Mouse (Mus musculus): ENCODE data around the gene Prex1.
A peak's percentile ranks its signal among the peaks of the same experiment; 100 is the strongest.

Gene Prex1

DNA sequence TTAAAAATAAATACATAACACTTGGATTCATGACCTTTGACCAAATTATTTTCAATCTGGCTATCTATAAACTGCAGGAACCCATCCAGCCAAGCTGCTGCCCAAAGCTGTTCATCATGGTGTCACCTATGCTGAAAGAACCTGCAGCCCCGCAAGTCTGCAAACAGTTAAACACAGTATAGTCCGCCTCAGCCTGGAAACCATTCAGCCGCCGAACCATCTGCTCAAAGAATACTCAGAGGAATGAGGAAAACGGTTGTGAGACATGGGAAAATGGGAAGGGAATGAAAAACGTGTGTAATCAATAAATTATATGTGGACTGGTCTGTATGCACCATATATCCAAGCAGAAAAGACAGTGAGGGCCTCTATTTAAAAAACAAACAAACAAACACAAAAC lies 13.3 kb upstream of the Prex1 start:
- DNase-seq (ENCODE audit: low spot score in 2 of 2), result no peak

DNA sequence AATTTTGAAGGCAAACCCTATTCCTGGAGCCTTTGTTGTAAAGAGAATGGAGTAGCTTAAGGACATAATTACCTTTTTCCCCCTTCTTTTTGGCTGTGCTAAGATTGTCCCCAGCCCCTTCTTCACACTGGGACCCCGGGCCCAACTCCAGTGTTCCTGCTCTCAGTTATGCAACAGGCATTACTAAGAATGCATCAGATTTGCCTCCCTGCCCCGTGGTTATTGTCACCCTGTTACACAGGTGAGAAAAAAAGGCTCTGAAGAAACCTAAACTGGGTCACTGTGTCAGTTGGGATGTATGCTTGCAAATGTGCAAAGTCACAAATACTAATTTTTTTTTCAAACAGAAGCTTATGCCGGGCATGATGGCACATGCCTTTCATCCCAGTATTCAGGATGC lies 6.8 kb upstream of the Prex1 start:
- no peak for DNase-seq (ENCODE audit: low spot score in 2 of 2)

DNA sequence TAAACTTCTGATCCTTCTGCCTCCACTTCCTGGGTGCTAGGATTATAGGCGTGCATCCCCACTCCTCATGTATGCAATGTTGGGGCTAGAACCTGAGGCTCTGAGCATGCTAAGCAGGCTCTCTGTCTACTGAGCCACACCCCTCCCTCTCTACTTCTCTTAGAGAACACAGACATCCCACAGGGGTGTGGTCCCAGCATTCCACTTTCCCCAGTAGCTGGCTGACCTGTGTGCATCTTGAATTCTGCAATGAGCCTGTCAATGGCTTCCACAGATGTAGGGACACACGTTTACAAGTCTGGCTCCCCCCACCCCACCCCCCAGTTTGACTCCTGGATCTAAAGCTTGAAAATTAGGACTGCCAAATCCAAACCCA lies 6.3 kb upstream of the Prex1 start:
- no peak for DNase-seq (ENCODE audit: low spot score in 2 of 2)

DNA sequence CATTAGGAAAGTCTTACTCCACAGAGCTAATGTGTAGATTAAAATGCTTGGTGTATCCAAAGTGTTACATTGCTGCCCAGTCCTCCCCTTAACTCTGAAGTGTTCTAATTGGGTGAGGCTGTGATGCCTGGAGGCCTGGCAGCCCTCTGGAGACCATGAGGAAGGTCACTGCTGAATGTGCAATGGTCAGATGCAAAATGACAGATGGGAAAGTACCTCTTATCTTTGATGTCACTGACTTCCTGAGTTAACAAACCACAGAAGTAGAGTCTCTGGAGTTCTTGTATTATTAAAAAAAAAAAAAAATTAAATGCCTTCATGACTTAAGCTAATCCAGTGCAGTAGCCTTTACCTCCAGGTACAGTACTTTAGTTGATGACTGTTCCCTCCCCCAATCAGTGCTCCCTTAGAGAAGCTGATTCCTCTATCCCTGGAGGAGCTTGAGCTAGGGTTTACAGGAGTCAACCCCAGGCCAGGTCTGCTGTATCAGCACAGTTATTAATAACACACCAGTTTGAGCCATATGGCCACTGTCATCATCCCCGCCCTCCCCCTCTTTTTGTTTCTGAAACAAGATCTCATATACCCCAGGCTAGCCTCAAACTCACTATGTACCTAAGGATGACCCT lies 5.8 kb upstream of the Prex1 start:
- peak in 1 of 2 experiments; percentile 65 for DNase-seq (ENCODE audit: low spot score in 2 of 2)

DNA sequence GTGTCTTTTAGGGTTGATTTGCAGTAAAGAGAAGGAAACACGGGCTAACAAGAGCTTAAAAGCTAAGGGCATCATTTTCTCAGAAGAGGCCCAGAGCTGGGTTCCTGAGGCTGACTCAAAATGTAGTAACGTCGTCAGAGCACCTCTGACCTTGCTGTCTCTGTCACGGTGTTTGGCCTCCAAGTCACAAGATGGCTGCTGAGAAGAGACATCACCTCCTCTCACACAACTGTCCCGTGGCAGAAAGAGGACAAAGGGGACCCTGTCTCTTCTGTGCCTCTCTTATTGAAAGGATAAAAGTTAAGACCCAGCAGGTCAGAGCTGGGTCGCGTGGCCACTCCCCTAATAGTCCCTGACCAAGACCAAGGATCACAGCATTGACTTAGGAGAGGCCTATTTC lies 2.4 kb upstream of the Prex1 start:
- DNase-seq (ENCODE audit: low spot score in 2 of 2), result no peak

DNA sequence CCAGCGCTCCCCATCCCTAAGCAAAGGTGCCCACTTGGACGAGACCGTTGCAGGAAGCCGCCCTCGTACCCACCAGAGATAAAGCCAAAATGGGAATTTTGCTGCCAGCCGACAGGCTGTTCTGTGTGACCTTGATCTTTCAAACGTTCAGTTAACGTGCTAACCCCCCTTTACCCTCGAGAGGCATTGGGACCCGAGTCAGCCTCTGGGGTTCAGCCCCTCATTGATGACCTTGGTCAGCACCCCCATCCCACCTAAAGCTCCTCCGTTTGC lies 731 bp upstream of the Prex1 start:
- no peak for DNase-seq (ENCODE audit: low spot score in 2 of 2)

DNA sequence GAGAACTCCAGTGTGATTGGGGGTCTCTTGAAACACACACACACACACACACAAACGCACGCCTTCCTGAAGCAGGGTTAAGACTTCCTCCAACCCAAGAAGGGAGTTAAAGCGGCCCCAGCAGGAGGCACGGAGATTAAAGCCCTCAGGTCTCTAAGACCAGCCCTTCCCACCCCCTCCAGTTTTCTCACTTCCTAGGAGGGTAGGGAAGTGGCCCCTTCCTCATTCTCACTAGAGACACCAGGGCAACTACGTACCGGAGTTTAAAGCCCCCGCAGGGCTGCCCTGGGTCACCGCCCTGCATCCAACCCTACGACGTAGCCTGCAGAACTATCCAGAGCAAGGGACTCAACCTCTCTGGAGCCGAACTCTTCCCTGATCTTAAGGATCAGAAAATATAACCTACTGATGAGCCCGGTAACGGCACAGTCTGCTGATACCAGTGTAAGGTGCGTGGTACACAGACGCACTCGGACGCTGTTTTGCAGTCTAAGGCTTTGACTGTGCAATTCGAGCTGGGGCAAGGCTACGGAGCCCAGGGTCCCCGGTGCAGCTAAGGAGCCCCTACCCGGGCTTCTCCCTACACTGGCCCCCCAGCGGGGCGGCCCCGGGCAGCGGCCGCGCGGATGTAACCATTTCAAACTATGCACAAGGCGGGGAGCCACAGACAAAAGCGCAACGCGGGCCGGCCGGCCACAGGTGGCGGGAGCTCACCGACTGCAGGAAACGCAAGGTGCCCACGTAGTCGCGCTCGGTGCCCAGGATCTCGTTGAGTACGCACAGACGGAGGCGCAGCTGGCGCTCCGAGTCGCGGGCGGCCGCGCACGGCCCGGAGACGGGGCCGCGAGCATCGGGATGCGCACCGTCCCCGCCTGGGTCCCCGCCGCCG lies 587 bp downstream of the Prex1 start:
- peak in 1 of 2 experiments; percentile 37 for DNase-seq (ENCODE audit: low spot score in 2 of 2)

DNA sequence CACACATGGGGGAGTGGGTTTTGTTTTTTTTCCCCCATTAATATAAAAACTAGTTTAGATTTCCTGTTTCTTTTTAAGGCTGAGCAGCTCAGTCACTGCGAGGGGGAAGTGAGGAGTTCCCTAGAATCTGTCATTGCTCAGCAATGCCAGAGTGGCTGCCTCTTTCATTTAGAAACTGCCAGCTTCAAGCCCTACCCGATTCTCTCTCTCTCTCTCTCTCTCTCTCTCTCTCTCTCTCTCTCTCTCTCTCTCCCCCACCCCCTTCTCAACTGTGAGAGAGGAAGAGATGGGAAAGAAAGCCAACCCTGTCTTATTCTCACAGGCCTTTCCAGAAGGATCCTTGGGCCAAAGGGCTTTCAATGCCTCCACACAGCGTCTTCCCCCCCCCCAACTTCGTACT lies 1.3 kb downstream of the Prex1 start:
- DNase-seq (ENCODE audit: low spot score in 2 of 2), result no peak

DNA sequence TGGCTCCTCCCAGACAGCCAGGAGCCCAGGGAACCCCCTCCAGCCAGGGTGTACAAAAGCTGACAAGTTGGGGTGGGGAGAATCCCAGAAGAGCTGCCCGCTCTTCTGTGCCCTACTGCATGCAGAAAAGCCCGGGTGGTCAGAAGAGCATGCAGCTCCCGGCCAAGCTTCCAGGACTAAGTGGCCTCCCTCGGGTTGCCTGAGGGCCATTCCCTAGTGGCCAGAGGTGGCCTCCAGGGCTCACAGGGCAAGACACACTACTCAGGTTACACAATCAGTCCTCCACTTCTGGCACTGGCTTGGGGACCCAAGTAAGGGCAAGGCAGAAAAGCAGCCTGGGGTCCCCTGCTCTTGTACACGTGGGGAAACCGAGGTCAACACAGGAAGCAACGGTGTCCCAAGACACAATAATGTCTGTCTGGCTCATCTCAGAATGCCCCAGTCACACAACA lies 1.9 kb downstream of the Prex1 start:
- peak; percentile 40 to 59 for DNase-seq (ENCODE audit: low spot score in 2 of 2)

DNA sequence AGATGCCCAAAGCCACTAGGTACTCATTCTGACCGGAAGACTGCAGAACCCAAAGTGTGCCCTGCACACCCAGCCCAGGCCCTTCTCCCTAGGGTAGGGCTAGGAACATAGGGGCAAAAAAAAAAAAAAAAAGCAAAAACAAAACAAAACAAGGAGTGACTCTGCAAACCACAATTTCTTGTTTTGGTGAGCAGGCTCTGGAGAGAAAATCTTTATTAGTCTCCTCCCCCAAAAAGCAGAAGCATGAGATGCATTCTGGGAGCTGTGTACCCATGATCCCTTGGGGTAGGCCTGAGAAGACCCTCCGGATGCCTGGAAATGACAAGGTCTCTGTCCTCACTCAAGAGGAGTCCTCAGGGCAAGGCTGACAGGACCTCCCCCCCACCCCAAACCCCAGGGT lies 3.7 kb downstream of the Prex1 start:
- DNase-seq (ENCODE audit: low spot score in 2 of 2), result peak in 1 of 2 experiments; percentile 24

DNA sequence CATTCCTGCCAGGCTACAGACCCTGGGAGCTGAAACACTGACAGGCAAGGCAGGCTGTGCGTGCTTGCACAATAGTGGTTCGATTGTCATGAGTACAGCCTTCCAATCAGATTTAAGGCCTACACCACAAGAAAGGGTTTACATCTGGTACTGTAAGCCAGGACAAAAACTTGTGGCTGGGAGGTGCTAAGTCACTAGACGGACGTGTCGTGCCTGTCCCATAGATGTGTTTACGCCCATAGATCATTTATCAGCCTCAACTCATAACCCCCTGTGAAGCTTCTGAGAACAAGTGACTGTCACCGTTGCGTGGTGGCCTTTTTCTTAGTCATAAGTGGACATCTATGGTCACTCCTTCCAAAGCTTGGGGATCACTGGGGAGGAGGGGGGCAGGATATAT lies 5.3 kb downstream of the Prex1 start:
- peak; percentile 74 to 89 for DNase-seq (ENCODE audit: low spot score in 2 of 2)

DNA sequence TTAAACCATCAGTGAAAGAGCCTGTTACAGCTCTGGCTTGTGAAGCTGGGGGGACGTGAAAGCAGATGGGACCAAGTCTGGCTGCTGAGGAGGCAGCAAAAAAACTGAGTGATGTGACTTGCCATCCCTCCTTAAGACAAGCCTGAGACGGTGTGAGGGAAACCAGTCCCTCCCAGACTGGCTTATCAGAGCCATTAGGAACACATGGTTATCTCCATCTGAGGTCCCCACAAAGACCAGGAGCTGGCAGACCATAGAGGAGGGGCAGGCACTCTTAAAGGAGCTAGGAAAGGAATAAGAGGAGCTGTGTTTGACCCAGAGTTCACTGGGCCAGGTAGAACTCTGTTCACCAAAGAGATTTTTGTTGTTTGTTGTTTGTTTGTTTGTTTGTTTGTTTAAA lies 7.1 kb downstream of the Prex1 start:
- DNase-seq (ENCODE audit: low spot score in 2 of 2), result no peak

DNA sequence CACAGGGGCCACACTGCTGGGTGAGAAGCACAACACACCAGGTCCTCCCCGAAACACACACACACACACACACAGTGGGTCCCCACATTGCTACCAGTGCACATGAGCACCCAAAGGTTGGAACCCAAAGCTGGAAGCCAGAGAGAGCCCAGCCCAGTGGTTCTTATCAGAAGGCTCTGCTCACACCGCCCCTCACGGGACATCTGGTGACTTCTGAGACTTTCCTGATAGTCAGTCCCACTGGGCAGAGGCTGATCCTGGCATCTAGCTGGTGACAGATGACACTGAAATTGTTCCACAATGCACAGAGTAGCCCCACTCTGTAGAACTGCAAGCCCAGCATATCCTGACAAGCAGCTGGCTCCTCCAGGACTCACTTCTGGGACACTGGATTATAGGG lies 10.1 kb downstream of the Prex1 start:
- no peak for DNase-seq (ENCODE audit: low spot score in 2 of 2)

DNA sequence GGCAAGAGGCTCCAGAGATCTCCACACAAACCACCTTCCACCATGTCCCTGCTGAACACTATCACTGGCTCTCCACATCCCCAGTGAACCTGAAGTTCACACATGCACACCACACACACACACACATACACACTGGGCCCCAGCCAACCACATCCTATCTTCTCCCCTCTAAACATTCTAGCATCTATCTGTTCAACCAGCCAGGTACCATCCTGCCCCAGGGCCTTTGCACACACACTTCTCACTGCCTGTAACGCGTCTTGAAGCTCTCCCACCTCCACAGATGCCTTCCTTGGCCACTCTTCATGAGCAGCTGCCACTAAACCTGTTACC lies 11.6 kb downstream of the Prex1 start:
- peak; percentile 57 to 67 for DNase-seq (ENCODE audit: low spot score in 2 of 2)

DNA sequence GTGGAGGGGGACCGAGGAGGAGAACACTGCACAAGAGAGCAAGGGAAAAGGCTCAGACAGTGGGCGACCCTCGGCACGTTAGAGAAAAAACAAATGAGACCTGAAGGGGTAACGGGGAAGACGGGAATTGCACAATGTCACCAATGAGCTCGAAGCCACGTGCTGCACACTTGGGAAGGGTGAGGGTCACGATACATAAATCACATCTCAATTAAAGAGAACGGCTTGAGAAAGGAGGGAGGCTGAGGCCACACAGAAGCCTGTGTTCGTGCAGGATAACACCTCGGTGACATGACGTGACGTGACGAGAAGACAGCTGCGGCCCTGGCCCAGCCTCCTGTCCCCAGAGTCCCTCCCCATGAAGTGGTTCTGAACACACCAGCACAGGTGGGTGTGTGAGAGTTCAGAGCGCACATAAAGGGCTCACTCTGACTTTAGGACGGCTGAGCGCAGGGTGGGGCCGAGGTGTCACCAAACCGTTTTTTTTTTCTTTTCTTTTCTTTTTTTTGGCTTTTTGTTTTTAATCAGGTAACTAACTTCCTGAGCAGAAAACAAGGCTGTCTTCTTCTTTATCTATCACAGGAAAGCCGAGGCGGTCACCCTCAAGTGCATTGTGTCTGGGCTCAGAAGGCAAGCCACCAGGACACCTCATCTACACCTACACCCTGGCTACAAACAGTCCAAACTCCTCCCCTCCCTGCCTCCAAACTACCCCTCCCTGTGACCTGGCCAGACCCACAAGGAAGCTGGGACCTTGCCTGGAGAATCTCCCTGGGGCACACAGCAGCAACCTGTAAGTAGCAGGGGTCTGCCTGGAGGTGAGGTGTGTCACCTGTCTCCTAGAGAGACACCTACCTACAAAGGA lies 12.2 kb downstream of the Prex1 start:
- DNase-seq (ENCODE audit: low spot score in 2 of 2), result peak; percentile 70 to 72

DNA sequence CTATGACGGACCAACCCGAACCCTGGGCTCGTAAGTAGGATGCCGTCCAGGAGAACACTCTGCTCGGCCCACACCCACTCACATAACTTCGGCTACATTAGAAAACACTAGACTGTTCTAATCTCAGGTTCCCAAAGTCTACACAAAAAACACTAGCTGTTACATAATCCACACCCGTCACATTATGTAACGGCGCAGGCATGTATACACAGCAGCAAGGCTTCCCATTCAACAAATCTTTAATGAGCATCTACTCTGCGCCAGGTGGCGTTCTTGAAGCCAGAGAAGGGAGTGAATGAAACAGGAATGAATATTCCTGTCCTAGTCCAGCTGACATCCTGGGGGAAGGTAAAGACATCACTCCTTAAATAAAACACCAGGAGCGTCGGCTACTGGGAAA lies 12.9 kb downstream of the Prex1 start:
- DNase-seq (ENCODE audit: low spot score in 2 of 2), result no peak

DNA sequence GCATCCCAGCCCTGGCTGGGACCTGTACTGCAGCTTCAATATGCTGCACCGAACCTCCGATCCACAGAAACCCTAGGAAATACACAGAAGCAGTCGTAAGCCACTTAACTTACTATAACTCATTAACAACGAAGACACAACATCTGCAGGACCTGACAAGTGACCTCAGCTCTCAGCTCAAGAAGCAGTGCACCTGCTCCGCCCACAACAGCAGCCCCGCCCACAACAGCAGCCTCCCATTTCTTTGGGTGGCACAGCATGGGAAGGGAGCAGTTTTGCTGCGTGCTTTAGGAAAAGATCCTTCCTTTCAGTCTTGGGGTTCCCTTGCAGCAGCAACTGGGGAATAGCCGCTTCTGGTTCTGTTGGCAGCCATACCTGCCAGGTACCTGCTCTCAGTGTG lies 13.5 kb downstream of the Prex1 start:
- DNase-seq (ENCODE audit: low spot score in 2 of 2), result no peak

DNA sequence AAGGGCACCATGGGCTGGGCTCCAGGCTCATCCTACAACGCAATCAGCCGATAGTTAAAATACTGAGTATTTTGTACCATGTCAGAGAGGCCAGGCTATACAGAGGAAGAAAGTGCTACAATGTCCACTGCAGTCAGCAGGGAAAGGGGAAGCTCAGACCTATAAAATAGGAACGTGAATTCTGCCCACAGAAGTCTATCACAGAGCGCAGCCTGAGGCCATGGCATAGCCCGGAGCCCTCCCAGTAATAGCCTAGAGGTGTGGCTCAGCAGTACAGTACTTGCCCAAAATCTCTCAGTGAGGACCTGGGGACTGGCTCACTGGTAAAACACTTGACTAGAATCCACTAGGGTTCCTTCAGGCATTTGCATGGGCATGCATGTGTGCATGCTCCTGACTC lies 14.1 kb downstream of the Prex1 start:
- no peak for DNase-seq (ENCODE audit: low spot score in 2 of 2)

DNA sequence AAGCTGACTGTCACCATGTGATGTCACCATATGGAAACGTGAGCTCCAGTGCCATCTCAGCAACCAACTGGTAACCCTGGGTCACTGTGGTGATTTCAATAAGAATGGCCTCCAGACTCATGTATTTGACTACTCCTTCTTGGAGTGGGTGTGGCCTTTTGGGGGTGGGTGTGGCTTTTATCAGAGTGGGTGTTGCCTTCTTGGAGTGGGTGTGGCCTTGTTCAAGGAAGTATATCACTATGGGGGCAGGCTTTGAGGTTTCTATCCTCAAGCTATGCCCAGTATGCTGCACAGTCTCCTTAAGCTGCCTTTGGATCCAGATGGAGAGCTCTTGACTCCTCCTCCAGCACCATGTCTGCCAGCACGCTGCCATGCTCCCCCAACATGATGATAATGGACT lies 19.0 kb downstream of the Prex1 start:
- DNase-seq (ENCODE audit: low spot score in 2 of 2), result no peak

DNA sequence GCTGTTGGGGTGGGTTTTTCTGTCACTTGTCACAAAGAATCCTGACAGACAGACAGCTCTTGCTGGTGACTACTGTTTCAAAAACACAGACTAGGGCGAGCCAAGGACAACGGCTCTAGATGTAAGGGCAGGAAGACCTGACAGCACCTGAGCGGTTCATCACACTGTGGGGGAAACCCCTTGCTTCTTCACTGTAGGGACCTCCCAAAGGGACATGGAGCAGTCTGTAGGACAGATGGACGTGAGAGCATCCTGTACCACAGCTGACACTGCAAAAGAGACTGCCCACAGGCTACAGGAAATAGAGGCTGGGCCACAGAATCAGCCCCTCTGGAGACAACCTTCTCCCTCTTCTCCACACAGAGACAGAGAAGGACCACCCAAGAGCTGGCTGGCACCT lies 20.2 kb downstream of the Prex1 start:
- peak; percentile 41 to 51 for DNase-seq (ENCODE audit: low spot score in 2 of 2)

DNA sequence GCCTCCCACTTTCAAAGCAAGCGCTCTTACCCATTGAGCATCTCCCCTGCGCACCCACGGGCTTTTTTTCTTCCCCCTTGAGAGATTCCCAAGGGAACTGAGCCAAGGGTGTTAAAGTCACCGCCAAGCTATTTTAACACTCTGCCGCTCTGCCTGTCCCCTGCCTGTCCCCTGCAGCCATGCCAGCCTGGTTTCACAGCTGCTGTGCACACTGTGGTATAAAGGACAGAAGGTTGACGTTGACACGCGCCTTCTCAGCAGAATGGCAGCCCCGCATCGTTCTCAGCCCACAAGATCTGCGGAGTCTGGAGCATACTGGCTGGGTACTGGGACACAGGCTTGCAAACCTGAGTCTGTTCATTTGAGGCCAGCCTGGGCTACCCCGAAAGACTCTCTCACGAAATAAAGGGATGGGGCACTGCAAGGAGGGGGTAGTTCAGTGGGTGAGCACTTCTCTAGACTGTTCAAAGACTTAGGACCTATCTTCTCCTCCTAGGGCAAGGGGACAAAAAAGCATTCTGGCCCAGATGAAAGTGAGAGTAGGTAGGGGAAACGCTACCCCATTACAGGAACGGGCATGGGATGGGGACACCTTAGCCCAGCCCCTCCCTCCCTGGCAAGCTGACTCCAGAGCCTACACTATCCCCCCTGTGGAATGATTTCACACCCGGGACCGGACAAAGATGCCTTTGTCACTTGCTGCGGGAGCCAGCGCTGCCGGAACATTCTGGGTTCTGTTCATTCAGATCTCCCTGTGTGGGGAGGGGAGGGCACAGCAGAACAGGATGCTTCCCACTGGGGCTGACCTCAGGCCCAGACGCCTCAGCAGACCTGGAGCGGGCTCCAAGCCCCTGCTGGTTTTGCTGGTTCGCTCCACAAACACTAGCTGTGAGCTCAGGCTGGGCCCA lies 21.8 kb downstream of the Prex1 start:
- DNase-seq (ENCODE audit: low spot score in 2 of 2), result no peak

DNA sequence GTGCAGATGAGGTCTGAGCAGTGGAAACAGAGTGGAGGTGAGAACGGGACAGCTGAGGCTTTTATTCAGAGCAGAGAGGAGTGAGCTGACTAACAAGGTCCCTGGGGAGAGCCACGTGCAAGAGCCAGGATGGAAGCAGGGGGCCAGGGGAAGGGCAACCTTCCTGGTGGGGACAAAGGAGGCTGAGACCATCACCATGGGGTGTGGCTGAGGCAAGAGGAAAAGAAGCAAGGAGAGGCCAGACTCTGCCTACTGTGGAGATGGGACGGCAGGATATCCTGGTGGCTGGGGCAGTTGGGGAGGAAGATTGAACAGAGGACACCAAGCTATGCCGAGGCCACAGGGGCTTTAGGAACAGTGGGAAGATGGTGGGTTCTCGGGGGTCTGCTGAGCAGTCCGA lies 26.7 kb downstream of the Prex1 start:
- DNase-seq (ENCODE audit: low spot score in 2 of 2), result no peak
